Mouse (Mus musculus) adrenal gland, adult (tissue): ENCODE measurements around the gene Lipo1.
"Not testable (repeated sequence)": the region's sequence is repeated elsewhere in the genome, so short reads cannot be mapped to it uniquely, and the experiment has no call there.

Experiments used
- DNase-seq, 2 experiments: peaks; one replicate each; pipeline ENCODE4 v3.0.0; 2022 to 2023; ENCODE audit warnings: low spot score in 1 of 2; ENCODE audit not compliant: inconsistent age in 2 of 2

The Lipo1 gene

DNA sequence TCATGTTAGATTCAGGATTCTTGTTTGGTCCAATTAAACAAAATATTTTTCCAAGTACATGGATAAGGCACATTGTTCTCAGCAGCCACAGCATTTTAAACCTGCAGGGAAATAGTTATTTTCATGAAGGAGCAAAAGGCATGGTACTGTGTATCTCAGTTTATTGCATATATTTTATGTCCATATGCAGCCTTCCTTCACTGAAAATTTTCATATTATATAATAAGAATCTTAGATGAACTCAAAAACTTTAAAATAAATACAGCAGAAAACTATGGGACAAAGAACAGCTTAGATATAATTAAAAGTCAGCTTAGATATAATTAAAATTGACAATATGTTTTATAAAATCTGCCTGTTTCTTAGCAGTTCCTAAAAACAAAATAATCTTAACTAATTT, at the start of gene Lipo1:
Gene Lipo1 (minus strand): TSS at position 101 of the 400 bp plus-strand sequence.
- DNase-seq, result not testable (repeated sequence)

GRCm38 (mm10) chr19:33786576-33787277, 532 bp downstream of the Lipo1 start:
- DNase-seq, result no peak

GRCm38 (mm10) chr19:33761287-33762086, 25.8 kb downstream of the Lipo1 start, which contains the start of gene Lipo3:
Lipo3 (minus strand) TSS chr19:33761951.
- DNase-seq, result peak; percentile 15 to 33

DNA sequence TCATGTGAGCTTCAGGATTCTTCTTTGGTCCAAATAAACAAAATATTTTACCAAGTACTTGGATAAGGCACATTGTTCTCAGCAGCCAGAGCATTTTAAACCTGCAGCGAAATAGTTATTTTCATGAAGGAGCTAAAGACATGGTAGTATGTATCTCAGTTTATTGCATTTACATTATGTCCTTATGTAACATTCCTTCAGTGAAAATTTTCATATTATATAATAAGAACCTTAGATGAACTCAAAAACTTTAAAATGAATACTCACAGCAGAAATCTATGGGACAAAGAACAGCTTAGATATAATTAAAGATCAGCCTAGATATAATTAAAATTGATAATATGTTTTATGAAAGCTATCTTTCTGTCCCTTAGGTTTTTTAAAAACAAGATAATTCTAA, 36.0 kb downstream of the Lipo1 start, which contains the start of gene Lipo2:
Gene Lipo2 (minus strand): TSS at position 101 of the 400 bp plus-strand sequence.
- not testable (repeated sequence) for DNase-seq
